Mouse (Mus musculus) C2C12 (cell line): ENCODE data around the gene Gatad2a. TPM values are rescaled to one million over a fixed set of nuclear protein-coding genes. Genes with fewer than 3 reads are reported as not detected.
A peak's percentile ranks its signal among the peaks of the same experiment; 100 is the strongest.

Experiments used
- H3K27me3 ChIP-seq: one replicate; pipeline ENCODE4 v1.6.1; 2011; ENCODE audit not compliant: control insufficient read depth, insufficient read depth, insufficient read length
- H3K36me3 ChIP-seq: one replicate; pipeline ENCODE4 v1.6.1; 2011; ENCODE audit not compliant: control insufficient read depth, insufficient read depth
- H3K4me3 ChIP-seq: one replicate; pipeline ENCODE4 v1.5.1; 2011; ENCODE audit warnings: mild to moderate bottlenecking, control low read depth; ENCODE audit not compliant: poor library complexity, insufficient read depth, severe bottlenecking
- H3K79me2 ChIP-seq: one replicate; pipeline ENCODE4 v1.6.1; 2011; ENCODE audit not compliant: control insufficient read depth, insufficient read depth
- H3K79me3 ChIP-seq: one replicate; pipeline ENCODE4 v1.6.1; 2011; ENCODE audit warnings: low read depth, control low read depth
- H3ac ChIP-seq: one replicate; pipeline ENCODE3; 2011; ENCODE audit warnings: low read depth; ENCODE audit not compliant: control insufficient read depth, insufficient read length
- CEBPB ChIP-seq: IDR thresholded peaks from one replicate; pipeline ENCODE4 v1.6.1; 2011; ENCODE audit warnings: low read depth, mild to moderate bottlenecking, control low read depth, moderate library complexity
- CTCF ChIP-seq: IDR thresholded peaks from one replicate; pipeline ENCODE4 v1.5.1; 2011; ENCODE audit not compliant: control insufficient read depth, insufficient read depth, insufficient read length
- FOSL1 ChIP-seq: IDR thresholded peaks from one replicate; pipeline ENCODE4 v1.8.0; 2011; ENCODE audit warnings: mild to moderate bottlenecking, low read length; ENCODE audit not compliant: poor library complexity, insufficient read depth, severe bottlenecking
- MAX ChIP-seq: IDR thresholded peaks from one replicate; pipeline ENCODE4 v1.6.1; 2011; ENCODE audit warnings: mild to moderate bottlenecking, control low read depth
- MYOD1 ChIP-seq: IDR thresholded peaks from one replicate; pipeline ENCODE4 v1.6.1; 2011; ENCODE audit warnings: low read depth; ENCODE audit not compliant: control insufficient read depth, insufficient read length
- MYOG ChIP-seq: IDR thresholded peaks from one replicate; pipeline ENCODE4 v1.6.1; 2011; ENCODE audit not compliant: control insufficient read depth, insufficient read length; ENCODE audit errors: extremely low read depth
- USF1 ChIP-seq: IDR thresholded peaks from one replicate; pipeline ENCODE4 v1.6.1; 2011; ENCODE audit warnings: low read depth, mild to moderate bottlenecking, control low read depth, moderate library complexity
- polyA plus RNA-seq: library from polyadenylated mRNA; unstranded; fragments of >200 nt; fragmentation: generic; extraction: Trizol; gene quantifications from one replicate; pipeline ENCODE4 v1.2.1, GENCODE M21; 2012; ENCODE audit warnings: missing spikeins

Gene Gatad2a
- polyA plus RNA-seq, 1 experiment: 59.3 TPM

DNA sequence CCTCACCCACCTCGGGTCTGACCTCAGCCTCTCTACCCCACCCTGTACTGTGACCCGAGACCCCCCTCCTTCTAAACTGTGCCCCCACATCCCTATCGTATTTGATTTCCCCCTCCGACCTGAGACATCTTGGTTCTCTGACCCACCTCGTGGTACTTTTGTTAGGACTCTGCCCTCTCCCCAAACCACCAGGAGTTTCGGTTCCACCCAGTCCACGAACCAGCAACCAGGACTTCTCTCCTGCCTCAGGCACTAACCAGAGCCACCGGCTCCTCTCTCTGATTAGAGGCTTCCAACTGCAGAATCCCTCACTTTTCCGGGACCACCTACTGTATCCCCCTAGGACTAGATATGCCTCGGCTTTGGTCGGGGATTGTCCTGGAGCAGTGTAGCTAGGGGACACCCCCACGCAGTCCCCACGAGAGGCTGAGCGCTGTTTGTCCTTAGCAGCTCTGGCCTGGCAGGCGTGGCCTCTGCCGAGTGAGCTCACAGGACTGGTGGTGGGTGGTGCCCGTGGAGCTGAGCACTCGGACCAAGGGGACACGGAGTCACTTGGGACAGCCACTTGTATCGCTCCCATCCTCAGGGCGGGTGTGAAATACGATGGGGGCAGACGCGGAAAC is 107.8 kb downstream of the Gatad2a start:
- Histone ChIP-seq H3K27me3 (peaks cover 12% of the 10 kb centered on the region), H3K36me3 (peaks cover 4% of the 10 kb centered on the region), H3K4me3 (no peak overlapping the region), H3ac (peak overlapping the region; percentile 18), H3K79me2 (no peaks in the 10 kb centered on the region), H3K79me3 (no peaks in the 10 kb centered on the region)
- no peak for TF ChIP-seq CEBPB

DNA sequence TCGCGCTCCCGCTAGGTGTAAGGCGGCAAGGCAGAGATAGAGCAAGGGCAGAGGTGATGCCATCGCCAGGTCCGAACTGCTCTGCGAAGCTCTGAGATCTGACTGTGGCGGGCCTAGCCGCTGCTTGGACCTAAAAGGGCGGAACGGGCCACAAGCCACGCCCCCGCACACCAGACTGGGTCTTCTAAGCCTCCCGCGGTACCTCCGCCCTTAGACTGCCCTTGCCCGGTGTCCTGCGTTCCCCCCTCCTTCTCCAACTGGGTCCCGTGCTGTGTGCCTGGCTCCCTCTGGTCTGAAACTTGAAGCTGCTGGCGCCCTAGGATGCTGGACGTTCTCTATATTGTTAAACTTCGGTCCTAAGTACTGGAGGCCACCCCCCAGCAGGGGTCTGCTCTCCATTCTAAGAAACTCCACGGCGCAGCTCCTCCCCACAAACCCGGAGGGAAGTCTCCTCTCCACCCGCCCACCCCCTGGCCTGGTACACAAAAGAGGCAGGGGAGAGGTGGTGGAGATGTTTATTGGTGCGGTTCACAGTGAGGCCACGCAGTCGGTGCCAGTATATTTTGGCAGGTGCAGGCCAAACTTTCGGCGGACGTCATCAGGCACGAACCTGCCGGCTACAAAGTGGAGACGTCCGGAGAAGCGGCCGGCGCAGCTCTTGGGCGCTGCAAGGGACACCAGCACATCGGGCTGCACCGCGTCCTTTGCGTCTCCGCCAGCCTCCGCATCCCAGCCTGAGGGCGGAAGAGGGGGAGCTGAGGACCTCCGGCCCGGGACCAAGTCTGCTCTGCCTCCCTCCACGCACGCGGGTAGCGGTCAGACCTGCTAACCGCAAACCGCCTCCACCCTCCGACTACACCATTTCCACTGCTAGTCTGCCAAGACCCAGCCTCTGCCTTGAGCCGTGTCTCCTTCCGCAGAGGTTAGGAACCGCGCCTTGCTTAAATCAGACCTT is 108.6 kb downstream of the Gatad2a start, which contains the start of gene Cilp2:
Gene Cilp2, minus strand, starts transcription at position 399 of the 955 bp plus-strand sequence.
- H3K4me3 ChIP-seq: no peak within 1 kb of the TSS
- no peaks in the 10 kb centered on the region for H3K36me3 ChIP-seq
- H3K27me3 ChIP-seq: peaks cover 12% of the 10 kb centered on the region
- TF ChIP-seq USF1 (no peak), CEBPB (no peak), MAX (no peak), FOSL1 (no peak), CTCF (no peak), MYOD1 (no peak), MYOG (no peak)
- peak within 1 kb of the TSS; percentile 18 for H3ac ChIP-seq
- no peaks in the 10 kb centered on the region for H3K79me2 ChIP-seq
- no peaks in the 10 kb centered on the region for H3K79me3 ChIP-seq

DNA sequence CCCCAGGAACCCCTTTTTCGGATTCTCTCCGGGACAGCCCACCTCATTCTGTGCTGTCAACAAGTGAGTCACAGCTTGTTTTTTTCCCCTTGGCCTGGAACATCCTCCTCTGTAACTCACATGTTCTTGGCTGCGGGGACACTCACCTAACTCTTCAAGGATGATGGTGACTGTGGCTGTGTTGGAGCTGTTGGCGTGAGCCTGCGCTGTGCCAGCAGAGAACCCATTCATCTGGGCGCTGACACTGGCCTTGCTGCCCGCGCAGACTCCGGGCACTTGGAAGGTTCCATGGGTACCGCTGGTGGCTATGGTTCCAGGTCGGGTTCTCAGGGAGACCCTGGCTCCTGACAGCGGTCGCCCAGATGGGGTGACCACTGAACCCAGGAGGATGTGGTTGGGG is 112.0 kb downstream of the Gatad2a start:
- no peak for TF ChIP-seq CEBPB
- TF ChIP-seq CTCF: no peak
- TF ChIP-seq MYOD1: no peak
- TF ChIP-seq FOSL1: no peak
- TF ChIP-seq MAX: no peak
- no peak for TF ChIP-seq MYOG
- no peak for TF ChIP-seq USF1
- H3K79me3 ChIP-seq: no peaks in the 10 kb centered on the region
- no peaks in the 10 kb centered on the region for H3K36me3 ChIP-seq
- no peak overlapping the region for H3ac ChIP-seq
- H3K79me2 ChIP-seq: no peaks in the 10 kb centered on the region
- no peak overlapping the region for H3K4me3 ChIP-seq
- H3K27me3 ChIP-seq: peaks cover 12% of the 10 kb centered on the region

DNA sequence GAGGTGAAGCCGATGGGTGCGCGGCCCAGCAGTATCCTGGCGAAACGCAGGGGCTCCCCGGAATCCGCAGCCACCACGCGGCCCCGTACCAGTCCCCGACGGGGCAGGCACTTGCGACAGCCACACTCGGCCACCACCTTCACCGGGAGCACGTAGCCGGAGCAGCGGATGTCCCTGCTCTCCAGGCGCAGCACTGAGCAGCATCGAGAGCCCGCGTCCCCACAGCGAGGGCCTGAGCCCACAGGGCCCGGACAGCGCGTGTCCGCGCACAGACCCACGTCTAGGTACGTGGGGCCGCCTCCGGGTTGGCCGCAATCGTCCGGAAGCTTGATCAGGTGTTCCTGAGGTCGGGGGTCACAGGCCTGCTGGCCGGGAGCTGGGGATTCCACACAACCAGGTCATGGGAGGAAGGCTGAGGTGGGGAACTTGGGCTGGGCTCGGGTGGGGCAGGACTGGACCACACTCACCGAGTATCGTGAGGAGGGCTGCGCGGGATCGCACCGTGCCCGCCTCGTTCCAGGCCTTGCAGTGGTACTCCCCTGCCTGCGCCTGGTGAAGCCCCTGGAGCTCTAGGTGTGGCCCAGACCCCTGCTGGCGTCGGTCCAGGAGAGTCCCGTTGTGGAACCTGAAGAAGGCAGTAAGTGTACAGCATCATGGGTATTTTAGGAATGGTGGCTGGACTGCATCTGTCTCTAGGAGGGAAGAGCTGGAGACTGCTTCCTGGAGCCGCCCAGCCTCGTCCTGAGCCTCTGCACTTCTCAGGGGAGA is 113.2 kb downstream of the Gatad2a start:
- Histone ChIP-seq H3K27me3 (peaks cover 12% of the 10 kb centered on the region), H3ac (no peak overlapping the region), H3K79me3 (no peaks in the 10 kb centered on the region), H3K4me3 (no peak overlapping the region), H3K36me3 (no peaks in the 10 kb centered on the region), H3K79me2 (no peaks in the 10 kb centered on the region)
- TF ChIP-seq USF1: no peak
- TF ChIP-seq MYOD1: no peak
- no peak for TF ChIP-seq CTCF
- TF ChIP-seq FOSL1: no peak
- TF ChIP-seq MAX: no peak
- no peak for TF ChIP-seq MYOG
- TF ChIP-seq CEBPB: no peak

DNA sequence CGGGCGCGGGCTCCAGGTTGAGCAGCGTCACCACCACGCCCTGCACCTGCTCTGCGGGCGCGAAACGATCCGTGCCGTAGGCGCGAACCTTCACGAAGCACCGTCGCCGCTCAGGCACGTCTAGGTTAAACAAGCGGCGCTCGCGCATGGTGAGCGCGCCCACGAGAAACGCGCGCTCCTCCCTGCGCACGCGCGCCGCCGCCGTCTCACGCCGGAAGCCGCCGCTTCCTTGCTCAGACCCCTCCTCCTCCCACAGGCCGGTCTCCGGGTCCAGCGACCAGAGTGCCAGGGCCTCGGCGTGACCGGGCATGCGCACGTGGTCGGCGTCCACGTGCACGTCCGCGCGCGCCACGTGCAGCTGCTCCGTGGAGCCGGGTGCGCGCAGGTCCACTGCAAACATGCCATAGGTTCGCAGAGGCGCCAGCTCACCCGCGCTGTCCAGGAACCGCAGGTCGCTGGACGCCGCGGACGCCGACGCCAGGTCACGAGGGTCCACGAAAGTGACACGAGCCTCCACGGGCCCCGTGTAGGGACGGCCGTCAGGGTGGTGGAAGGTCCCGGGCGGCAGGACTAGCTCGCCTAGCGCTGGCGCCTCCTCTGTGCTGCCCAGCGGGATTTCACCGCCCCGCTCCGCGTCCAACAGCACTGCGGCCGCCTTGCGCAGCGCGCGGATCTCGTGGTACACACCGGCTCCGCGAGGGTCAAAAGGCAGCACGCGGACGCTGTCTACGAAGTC is 114.0 kb downstream of the Gatad2a start:
- H3K4me3 ChIP-seq: no peak overlapping the region
- no peak for TF ChIP-seq CTCF
- TF ChIP-seq USF1: no peak
- no peak for TF ChIP-seq FOSL1
- TF ChIP-seq MYOG: no peak
- TF ChIP-seq MAX: no peak
- no peak for TF ChIP-seq MYOD1
- TF ChIP-seq CEBPB: no peak
- H3ac ChIP-seq: no peak overlapping the region
- H3K27me3 ChIP-seq: peaks cover 8% of the 10 kb centered on the region
- no peaks in the 10 kb centered on the region for H3K79me3 ChIP-seq
- no peaks in the 10 kb centered on the region for H3K79me2 ChIP-seq
- no peaks in the 10 kb centered on the region for H3K36me3 ChIP-seq
